Mouse (Mus musculus): Measurements from ENCODE around the gene Ssc4d. TPM values are rescaled to one million over a fixed set of nuclear protein-coding genes. Genes with fewer than 3 reads are reported as not detected.

Ssc4d gene
- polyA plus RNA-seq, 1 experiment from 2014 or later = 2.6 TPM

DNA sequence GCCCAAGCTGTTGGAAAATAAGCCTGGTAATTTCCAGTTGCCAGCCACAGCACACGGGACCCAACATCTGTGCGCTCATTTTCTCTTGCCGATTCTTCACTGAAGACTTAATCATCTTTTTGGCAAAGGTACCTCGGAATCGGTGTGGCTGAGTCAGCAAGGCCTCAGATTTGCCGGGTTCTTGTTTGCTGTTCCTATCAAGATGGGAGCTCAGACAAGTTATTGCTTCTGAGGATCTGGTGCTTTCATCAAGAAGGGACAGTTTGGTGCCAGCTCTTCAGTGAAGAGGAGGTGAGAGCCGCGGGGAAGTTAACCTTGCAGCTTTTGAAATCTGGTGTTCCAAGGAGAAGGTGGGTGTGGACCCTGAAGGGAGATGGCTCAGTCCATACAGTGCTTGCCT lies 21.8 kb upstream of the Ssc4d start:
- 89% methylated on average over 8 of the region's 8 CpGs for WGBS
- Histone ChIP-seq H3K4me1 (replicated peaks) (peaks cover 18% of the 10 kb centered on the region), H3K4me2 (peak overlapping the region; percentile 62), H3K27me3 (no peaks in the 10 kb centered on the region), H3K4me3 (peak overlapping the region; percentile 61; the same call in 1 of the 2 replicates), H3K36me3 (peaks cover 16% of the 10 kb centered on the region), H3K27ac (replicated peaks) (no peak overlapping the region), H3K9me3 (no peaks in the 10 kb centered on the region), H3K9ac (peak overlapping the region; percentile 57; the same call in 1 of the 2 replicates)
- ATAC-seq (ENCODE audit: low FRiP score, low read depth) = no peak

GRCm38 (mm10) chr5:135994725-135995687 lies 20.7 kb upstream of the Ssc4d start, which contains the start of gene Dtx2:
Gene Dtx2 (plus strand): TSS chr5:135994800.
- peak; percentile 94 for ATAC-seq (ENCODE audit: low FRiP score, low read depth)
- Histone ChIP-seq H3K4me1 (replicated peaks) (peaks cover 18% of the 10 kb centered on the region), H3K9me3 (no peaks in the 10 kb centered on the region), H3K36me3 (peaks cover 16% of the 10 kb centered on the region), H3K27ac (replicated peaks) (peak within 1 kb of the TSS; percentile 90), H3K9ac (peak within 1 kb of the TSS; percentile 57), H3K27me3 (no peaks in the 10 kb centered on the region), H3K4me2 (peak within 1 kb of the TSS; percentile 62), H3K4me3 (peak within 1 kb of the TSS; percentile 61)
- WGBS = under 1% methylated on average over 47 of the region's 47 CpGs

GRCm38 (mm10) chr5:135994335-135994724 lies 20.0 kb upstream of the Ssc4d start:
- Histone ChIP-seq H3K36me3 (peaks cover 16% of the 10 kb centered on the region), H3K27me3 (no peaks in the 10 kb centered on the region), H3K9me3 (no peaks in the 10 kb centered on the region), H3K9ac (no peak overlapping the region), H3K4me1 (replicated peaks) (peaks cover 18% of the 10 kb centered on the region), H3K4me2 (no peak overlapping the region), H3K27ac (replicated peaks) (no peak overlapping the region), H3K4me3 (peak overlapping the region; percentile 61)
- WGBS = 61% methylated on average over 8 of the region's 8 CpGs
- ATAC-seq (ENCODE audit: low FRiP score, low read depth) = peak; percentile 10; the same call in 1 of the 2 replicates

GRCm38 (mm10) chr5:135993381-135993965 lies 19.1 kb upstream of the Ssc4d start:
- no peak overlapping the region for H3K4me3 ChIP-seq
- no peak overlapping the region for H3K27ac ChIP-seq (replicated peaks)
- H3K4me1 ChIP-seq (replicated peaks) = peaks cover 18% of the 10 kb centered on the region
- no peaks in the 10 kb centered on the region for H3K9me3 ChIP-seq
- no peak overlapping the region for H3K4me2 ChIP-seq
- 50% methylated on average over 5 of the region's 5 CpGs for WGBS
- peaks cover 9% of the 10 kb centered on the region for H3K36me3 ChIP-seq
- no peak for ATAC-seq (ENCODE audit: low FRiP score, low read depth)
- H3K9ac ChIP-seq = no peak overlapping the region
- no peaks in the 10 kb centered on the region for H3K27me3 ChIP-seq

DNA sequence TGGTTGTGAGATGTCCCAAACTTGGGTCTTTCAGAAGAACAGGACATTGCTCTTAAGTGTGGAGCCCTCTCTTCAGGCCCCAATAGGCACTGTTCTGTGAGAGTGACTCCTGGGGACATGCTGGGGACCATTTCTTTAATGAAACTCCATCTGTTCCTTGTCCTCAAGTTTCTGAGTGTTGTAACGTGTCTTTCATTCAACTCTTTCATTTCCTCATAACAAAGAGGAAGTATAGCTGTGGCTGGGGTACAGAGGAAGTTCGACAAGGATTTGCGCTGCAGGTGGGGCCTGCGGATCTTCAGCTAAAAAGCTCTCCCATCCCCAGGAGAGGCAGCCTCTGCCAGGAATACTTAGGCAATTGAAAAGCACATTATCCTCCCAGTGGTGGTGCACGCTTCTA lies 16.3 kb upstream of the Ssc4d start:
- no peak for ATAC-seq (ENCODE audit: low FRiP score, low read depth)
- no peaks in the 10 kb centered on the region for H3K27me3 ChIP-seq
- no peak overlapping the region for H3K9ac ChIP-seq
- no peaks in the 10 kb centered on the region for H3K36me3 ChIP-seq
- peaks cover 3% of the 10 kb centered on the region for H3K4me1 ChIP-seq (replicated peaks)
- WGBS = 69% methylated on average over 5 of the region's 5 CpGs
- H3K9me3 ChIP-seq = no peaks in the 10 kb centered on the region
- H3K4me3 ChIP-seq = no peak overlapping the region
- H3K27ac ChIP-seq (replicated peaks) = no peak overlapping the region
- H3K4me2 ChIP-seq = no peak overlapping the region

DNA sequence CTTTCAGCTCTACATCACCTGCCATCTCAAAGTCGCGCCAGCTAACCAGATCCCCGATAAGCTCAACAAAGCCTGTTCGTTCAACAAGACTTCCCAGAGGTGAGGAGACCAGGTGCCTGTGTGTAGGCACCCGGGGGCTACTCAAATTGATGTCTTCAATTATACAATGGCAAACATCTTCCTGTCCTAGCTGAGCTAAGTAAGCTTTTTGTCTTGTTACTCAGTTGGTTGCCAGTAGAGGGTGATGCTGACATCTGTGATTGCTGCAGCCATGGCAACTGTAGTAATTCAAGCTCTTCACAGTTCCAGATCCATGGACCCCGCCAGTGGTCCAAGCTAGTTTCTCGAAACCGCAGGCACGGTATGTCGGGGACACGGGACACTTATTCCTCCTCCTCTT lies 12.9 kb upstream of the Ssc4d start:
- Histone ChIP-seq H3K4me3 (no peak overlapping the region), H3K27ac (replicated peaks) (no peak overlapping the region), H3K9ac (no peak overlapping the region), H3K9me3 (no peaks in the 10 kb centered on the region), H3K27me3 (no peaks in the 10 kb centered on the region), H3K4me1 (replicated peaks) (no peaks in the 10 kb centered on the region), H3K4me2 (no peak overlapping the region), H3K36me3 (no peaks in the 10 kb centered on the region)
- ATAC-seq (ENCODE audit: low FRiP score, low read depth) = no peak
- 51% methylated on average over 11 of the region's 11 CpGs for WGBS

- Histone ChIP-seq H3K27me3 (no peaks in the 10 kb centered on the region), H3K9me3 (no peaks in the 10 kb centered on the region), H3K27ac (replicated peaks) (no peak overlapping the region), H3K4me1 (replicated peaks) (no peaks in the 10 kb centered on the region), H3K4me2 (no peak overlapping the region), H3K4me3 (no peak overlapping the region), H3K36me3 (no peaks in the 10 kb centered on the region), H3K9ac (no peak overlapping the region)
- ATAC-seq (ENCODE audit: low FRiP score, low read depth) = no peak
- 52% methylated on average over 6 of the region's 6 CpGs for WGBS
These were observed 10.3 kb upstream of the Ssc4d start for GRCm38 (mm10) chr5:135984546-135985044.

DNA sequence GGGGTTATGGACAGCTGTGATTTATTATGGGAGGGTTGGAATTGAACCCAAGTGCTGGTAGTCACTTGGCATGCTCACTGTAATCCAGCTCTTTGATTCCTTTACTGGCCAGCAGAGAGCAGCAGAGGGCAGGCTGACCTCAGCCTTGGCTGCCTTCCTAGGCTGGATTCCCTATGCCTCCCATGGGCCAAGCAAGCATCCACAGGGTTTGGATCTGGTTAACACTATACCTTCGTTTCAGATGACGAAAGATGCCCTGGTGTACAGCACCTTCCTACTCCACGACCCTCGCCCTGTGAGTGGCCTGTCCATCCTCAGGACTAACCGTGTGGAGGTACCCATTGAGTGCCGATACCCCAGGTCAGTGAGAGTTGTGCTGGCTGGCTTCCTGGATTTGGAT lies 8.1 kb upstream of the Ssc4d start:
- H3K27ac ChIP-seq (replicated peaks) = no peak overlapping the region
- no peaks in the 10 kb centered on the region for H3K36me3 ChIP-seq
- no peaks in the 10 kb centered on the region for H3K9me3 ChIP-seq
- no peaks in the 10 kb centered on the region for H3K4me1 ChIP-seq (replicated peaks)
- no peaks in the 10 kb centered on the region for H3K27me3 ChIP-seq
- no peak overlapping the region for H3K4me3 ChIP-seq
- H3K9ac ChIP-seq = no peak overlapping the region
- H3K4me2 ChIP-seq = no peak overlapping the region
- 36% methylated on average over 6 of the region's 6 CpGs for WGBS
- no peak for ATAC-seq (ENCODE audit: low FRiP score, low read depth)

- no peak within 1 kb of the TSS for H3K4me3 ChIP-seq
- no peaks in the 10 kb centered on the region for H3K27me3 ChIP-seq
- no peaks in the 10 kb centered on the region for H3K9me3 ChIP-seq
- H3K27ac ChIP-seq (replicated peaks) = no peak within 1 kb of the TSS
- no peak within 1 kb of the TSS for H3K4me2 ChIP-seq
- no peak for ATAC-seq (ENCODE audit: low FRiP score, low read depth)
- 71% methylated on average over 8 of the region's 8 CpGs for WGBS
- H3K9ac ChIP-seq = no peak within 1 kb of the TSS
- H3K4me1 ChIP-seq (replicated peaks) = no peaks in the 10 kb centered on the region
- no peaks in the 10 kb centered on the region for H3K36me3 ChIP-seq
These were observed 5.6 kb upstream of the Ssc4d start, which contains the start of gene Zp3 for GRCm38 (mm10) chr5:135979904-135980303. Gene Zp3 (plus strand): TSS chr5:135980099.

DNA sequence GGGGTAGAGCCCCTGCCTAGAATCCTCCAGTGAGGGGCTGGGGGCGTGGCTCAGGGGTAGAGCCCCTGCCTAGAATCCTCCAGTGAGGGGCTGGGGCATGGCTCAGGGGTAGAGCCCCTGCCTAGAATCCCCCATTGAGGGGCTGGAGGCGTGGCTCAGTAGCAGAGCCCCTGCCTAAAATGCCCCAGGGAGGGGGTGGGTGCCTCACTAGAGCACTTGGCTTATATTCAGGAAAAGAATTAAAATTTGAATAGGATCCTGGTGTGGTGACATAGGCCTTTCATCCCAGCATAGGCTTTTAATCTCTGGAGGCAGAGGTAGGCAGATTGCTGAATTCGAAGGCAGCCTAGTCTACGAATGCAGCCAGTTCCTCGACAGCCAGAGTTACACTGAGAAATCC lies 5.0 kb upstream of the Ssc4d start:
- Histone ChIP-seq H3K27me3 (no peaks in the 10 kb centered on the region), H3K4me1 (replicated peaks) (no peaks in the 10 kb centered on the region), H3K27ac (replicated peaks) (no peak overlapping the region), H3K4me2 (no peak overlapping the region), H3K9ac (no peak overlapping the region), H3K9me3 (no peaks in the 10 kb centered on the region), H3K36me3 (no peaks in the 10 kb centered on the region), H3K4me3 (no peak overlapping the region)
- WGBS = 79% methylated on average over 5 of the region's 5 CpGs
- no peak for ATAC-seq (ENCODE audit: low FRiP score, low read depth)

DNA sequence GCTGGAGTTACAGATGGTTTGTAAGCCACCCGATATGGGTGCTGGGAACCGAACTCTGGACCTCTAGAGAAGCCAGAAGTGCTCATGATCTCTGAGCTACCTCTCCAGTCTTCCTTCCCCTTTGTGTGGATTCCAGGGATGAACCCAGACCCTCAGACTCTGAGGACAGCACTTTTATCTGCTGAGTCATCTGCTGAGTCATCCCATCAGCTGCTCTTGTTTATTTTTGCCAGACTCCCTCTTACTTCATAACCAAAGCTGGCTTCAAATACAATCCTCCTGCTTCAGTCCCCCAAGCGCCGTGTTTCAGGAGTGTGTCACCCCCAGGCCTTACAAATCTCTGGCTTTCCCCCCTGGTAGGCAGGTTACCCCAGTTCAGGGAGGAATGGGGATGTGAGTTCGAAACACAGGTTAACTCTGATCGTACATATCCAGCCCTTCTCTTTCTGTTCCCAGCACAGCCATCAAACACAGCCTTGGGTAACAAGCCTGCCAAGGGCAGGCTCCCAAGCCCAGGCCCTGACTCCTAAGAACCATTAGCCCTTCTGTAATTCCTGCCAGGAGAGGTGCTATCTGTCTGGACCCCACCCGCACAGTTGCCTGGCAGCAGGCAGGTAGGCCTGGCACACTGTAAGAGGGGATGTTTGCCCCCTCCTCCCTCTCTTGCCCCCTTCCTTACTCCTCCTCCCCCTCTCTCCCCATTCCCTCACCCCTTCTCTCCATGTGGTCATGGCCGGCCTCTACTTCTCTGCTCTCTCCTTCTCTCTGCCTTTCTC lies 1.8 kb upstream of the Ssc4d start:
- H3K4me1 ChIP-seq (replicated peaks) = no peaks in the 10 kb centered on the region
- no peak overlapping the region for H3K4me2 ChIP-seq
- H3K27ac ChIP-seq (replicated peaks) = no peak overlapping the region
- H3K9me3 ChIP-seq = no peaks in the 10 kb centered on the region
- H3K36me3 ChIP-seq = no peaks in the 10 kb centered on the region
- no peaks in the 10 kb centered on the region for H3K27me3 ChIP-seq
- no peak overlapping the region for H3K9ac ChIP-seq
- H3K4me3 ChIP-seq = no peak overlapping the region
- WGBS = 91% methylated on average over 8 of the region's 8 CpGs
- ATAC-seq (ENCODE audit: low FRiP score, low read depth) = no peak

Data from hindbrain, embryonic 15.5 days (tissue).